Mouse (Mus musculus) neural tube, embryonic 13.5 days (tissue): ENCODE results near the gene Snd1. TPM values are rescaled to one million over a fixed set of nuclear protein-coding genes. Genes with fewer than 3 reads are reported as not detected.

ENCODE experiments used
- ATAC-seq: fragments of 200-750 bp; cut with Nextera tagmentation; 2 replicates; pipeline ENCODE4 v1.8.0; 2017; ENCODE audit warnings: low read depth, mild to moderate bottlenecking, moderate TSS enrichment, moderate library complexity
- H3K27ac ChIP-seq: fragments of 300-500 bp; sonication (generic); replicated peaks from 2 replicates; pipeline ENCODE4 v1.5.1; 2015; ENCODE audit warnings: moderate library complexity, mild to moderate bottlenecking, inconsistent platforms
- H3K27me3 ChIP-seq: fragments of 300-500 bp; sonication (generic); 2 replicates; pipeline ENCODE4 v1.6.1; 2015; ENCODE audit warnings: mild to moderate bottlenecking, inconsistent platforms
- H3K36me3 ChIP-seq: fragments of 300-500 bp; sonication (generic); 2 replicates; pipeline ENCODE4 v1.6.1; 2015; ENCODE audit warnings: mild to moderate bottlenecking, inconsistent platforms
- H3K4me1 ChIP-seq: fragments of 300-500 bp; sonication (generic); replicated peaks from 2 replicates; pipeline ENCODE4 v1.6.1; 2015; ENCODE audit warnings: inconsistent platforms
- H3K4me2 ChIP-seq: fragments of 300-500 bp; sonication (generic); 2 replicates; pipeline ENCODE4 v1.6.1; 2015; ENCODE audit warnings: inconsistent platforms, mild to moderate bottlenecking, moderate library complexity
- H3K4me3 ChIP-seq: fragments of 300-500 bp; sonication (generic); 2 replicates; pipeline ENCODE4 v1.5.1; 2015; ENCODE audit warnings: mild to moderate bottlenecking, inconsistent platforms
- H3K9ac ChIP-seq: fragments of 300-500 bp; sonication (generic); 2 replicates; pipeline ENCODE4 v1.6.1; 2015; ENCODE audit warnings: moderate library complexity, mild to moderate bottlenecking, inconsistent platforms
- H3K9me3 ChIP-seq: fragments of 300-500 bp; sonication (generic); 2 replicates; pipeline ENCODE4 v1.6.1; 2016; ENCODE audit warnings: inconsistent platforms
- WGBS: fragments of 180-500 bp; shearing (Covaris S2); methylation state at CpG from one replicate; pipeline ENCODE4 v1.1.7; 2015; 5-methylcytosine and 5-hydroxymethylcytosine counted together
- polyA plus RNA-seq: library from polyadenylated mRNA; unstranded; fragments of >200 nt; fragmentation: Nextera tagmentation; extraction: Ambion mirVana; gene quantifications from 2 replicates; pipeline ENCODE4 v1.2.1, GENCODE M21; 2015

Snd1 gene
- polyA plus RNA-seq, 1 experiment from 2014 or later: 77.5 TPM

GRCm38 (mm10) chr6:28705384-28706107 is 230.6 kb downstream of the Snd1 start:
- WGBS: 65% methylated on average over 6 of the region's 6 CpGs
- H3K27me3 ChIP-seq: no peaks in the 10 kb centered on the region
- peak overlapping the region; percentile 67 for H3K27ac ChIP-seq
- H3K9me3 ChIP-seq: no peaks in the 10 kb centered on the region
- ATAC-seq: peak; percentile 62; the same call in 1 of the 2 replicates
- H3K4me3 ChIP-seq: no peak overlapping the region
- peaks cover 33% of the 10 kb centered on the region for H3K4me1 ChIP-seq
- no peaks in the 10 kb centered on the region; the same call in 1 of the 2 replicates for H3K36me3 ChIP-seq
- H3K9ac ChIP-seq: no peak overlapping the region
- no peak overlapping the region for H3K4me2 ChIP-seq

DNA sequence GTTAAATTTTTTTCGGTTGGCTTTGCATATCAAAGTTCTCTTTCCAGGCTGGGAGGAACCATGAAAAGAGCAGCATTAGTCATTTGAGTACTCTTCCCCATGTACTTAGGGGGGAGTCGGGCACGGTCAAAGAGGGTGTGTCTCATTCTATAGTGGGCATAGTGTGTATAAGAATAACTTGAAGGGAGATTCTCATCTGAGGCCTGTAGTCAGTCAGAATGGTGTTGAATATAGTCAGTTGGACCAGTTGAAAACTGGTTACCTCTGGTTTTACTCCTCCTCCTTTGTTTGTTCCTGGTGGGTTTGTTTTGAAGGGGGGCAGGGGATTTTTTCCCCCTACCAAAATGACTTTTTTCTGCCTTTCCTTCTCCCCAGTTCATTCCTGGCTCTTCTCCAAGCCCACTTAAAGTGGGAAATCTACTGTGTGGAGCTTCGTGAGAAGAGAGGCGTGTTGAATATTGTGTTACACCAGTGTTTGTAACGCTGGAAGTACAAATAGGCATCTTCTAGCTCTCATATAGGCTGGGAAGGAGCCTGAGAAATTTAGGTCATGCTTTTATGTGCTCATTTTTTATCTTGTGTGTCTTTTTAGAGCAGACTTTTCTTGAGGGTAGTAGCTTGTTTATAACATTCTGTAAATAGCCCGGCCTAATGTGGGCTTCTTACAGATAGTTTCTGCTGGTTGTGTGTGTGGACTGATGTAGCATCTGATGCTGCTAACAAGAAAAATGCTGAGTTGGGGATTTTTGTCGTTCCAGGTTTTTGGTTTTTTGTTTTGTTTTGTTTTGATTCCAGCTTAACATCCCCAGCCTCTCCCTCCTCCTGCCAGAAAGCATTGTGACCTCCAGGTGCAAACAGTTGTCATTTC is 231.4 kb downstream of the Snd1 start:
- H3K4me1 ChIP-seq: peaks cover 33% of the 10 kb centered on the region
- H3K27ac ChIP-seq: peak overlapping the region; percentile 23; the same call in 1 of the 2 replicates
- no peaks in the 10 kb centered on the region for H3K9me3 ChIP-seq
- H3K4me2 ChIP-seq: no peak overlapping the region
- H3K36me3 ChIP-seq: no peaks in the 10 kb centered on the region; the same call in 1 of the 2 replicates
- no peak overlapping the region for H3K4me3 ChIP-seq
- WGBS: 82% methylated on average over 8 of the region's 8 CpGs
- ATAC-seq: no peak
- H3K9ac ChIP-seq: no peak overlapping the region
- H3K27me3 ChIP-seq: no peaks in the 10 kb centered on the region

DNA sequence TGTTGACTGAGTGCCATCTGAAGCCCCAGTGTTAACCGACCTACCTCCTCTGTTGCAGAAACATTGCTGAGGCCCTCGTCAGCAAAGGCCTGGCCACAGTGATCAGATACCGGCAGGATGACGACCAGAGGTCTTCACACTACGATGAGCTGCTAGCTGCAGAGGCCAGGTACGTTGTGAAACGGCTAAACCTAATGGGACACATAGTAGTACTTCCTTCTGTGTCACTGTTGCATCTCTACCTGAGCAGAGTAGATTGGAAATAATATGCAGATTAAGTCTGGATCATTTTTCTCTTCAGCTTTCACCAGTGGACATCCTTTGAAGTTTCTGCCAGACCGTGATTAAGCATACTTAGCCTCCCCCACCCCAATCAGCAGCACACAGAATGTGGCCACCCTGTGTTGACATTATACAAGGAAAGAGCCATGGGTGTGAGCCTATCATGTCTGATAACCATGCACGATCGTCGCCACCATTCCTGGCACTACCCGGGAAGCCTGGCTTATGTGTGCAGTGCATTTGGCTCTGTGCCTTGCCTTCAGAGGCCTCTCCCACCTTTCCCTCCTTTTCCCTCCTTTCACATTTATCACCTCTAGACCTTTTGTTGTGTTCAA is 232.1 kb downstream of the Snd1 start:
- 87% methylated on average over 12 of the region's 12 CpGs for whole genome bisulfite sequencing
- Histone ChIP-seq H3K27ac (no peak overlapping the region), H3K9ac (no peak overlapping the region)

GRCm38 (mm10) chr6:28710035-28710434 is 235.1 kb downstream of the Snd1 start:
- Histone ChIP-seq H3K4me2 (no peak overlapping the region), H3K4me3 (no peak overlapping the region), H3K9me3 (no peaks in the 10 kb centered on the region), H3K9ac (no peak overlapping the region), H3K4me1 (peaks cover 30% of the 10 kb centered on the region), H3K27me3 (no peaks in the 10 kb centered on the region), H3K27ac (no peak overlapping the region), H3K36me3 (no peaks in the 10 kb centered on the region; the same call in 1 of the 2 replicates)
- no peak for ATAC-seq
- 22% methylated on average over 2 of the region's 2 CpGs for WGBS

More for the DNA sequence above, 232.1 kb downstream of the Snd1 start:
- no peak overlapping the region for H3K4me3 ChIP-seq
- no peak overlapping the region for H3K4me2 ChIP-seq
- no peaks in the 10 kb centered on the region for H3K27me3 ChIP-seq
- no peaks in the 10 kb centered on the region for H3K9me3 ChIP-seq
- ATAC-seq: no peak
- peaks cover 33% of the 10 kb centered on the region for H3K4me1 ChIP-seq
- H3K36me3 ChIP-seq: no peaks in the 10 kb centered on the region; the same call in 1 of the 2 replicates

- Histone ChIP-seq H3K4me1 (peaks cover 22% of the 10 kb centered on the region), H3K27ac (no peak overlapping the region), H3K4me2 (no peak overlapping the region), H3K27me3 (no peaks in the 10 kb centered on the region), H3K36me3 (no peaks in the 10 kb centered on the region), H3K4me3 (no peak overlapping the region), H3K9ac (no peak overlapping the region), H3K9me3 (no peaks in the 10 kb centered on the region)
- peak; percentile 27; the same call in 1 of the 2 replicates for ATAC-seq
- 55% methylated on average over 7 of the region's 7 CpGs for WGBS
Observed at GRCm38 (mm10) chr6:28717203-28717844, 242.4 kb downstream of the Snd1 start.

- no peaks in the 10 kb centered on the region for H3K36me3 ChIP-seq
- no peak overlapping the region for H3K4me3 ChIP-seq
- no peaks in the 10 kb centered on the region for H3K27me3 ChIP-seq
- no peak overlapping the region for H3K27ac ChIP-seq
- H3K9me3 ChIP-seq: no peaks in the 10 kb centered on the region
- H3K4me1 ChIP-seq: peaks cover 22% of the 10 kb centered on the region
- H3K4me2 ChIP-seq: no peak overlapping the region
- H3K9ac ChIP-seq: no peak overlapping the region
- WGBS: 61% methylated on average over 4 of the region's 4 CpGs
- ATAC-seq: no peak
Observed at GRCm38 (mm10) chr6:28717845-28718237, 242.9 kb downstream of the Snd1 start.

DNA sequence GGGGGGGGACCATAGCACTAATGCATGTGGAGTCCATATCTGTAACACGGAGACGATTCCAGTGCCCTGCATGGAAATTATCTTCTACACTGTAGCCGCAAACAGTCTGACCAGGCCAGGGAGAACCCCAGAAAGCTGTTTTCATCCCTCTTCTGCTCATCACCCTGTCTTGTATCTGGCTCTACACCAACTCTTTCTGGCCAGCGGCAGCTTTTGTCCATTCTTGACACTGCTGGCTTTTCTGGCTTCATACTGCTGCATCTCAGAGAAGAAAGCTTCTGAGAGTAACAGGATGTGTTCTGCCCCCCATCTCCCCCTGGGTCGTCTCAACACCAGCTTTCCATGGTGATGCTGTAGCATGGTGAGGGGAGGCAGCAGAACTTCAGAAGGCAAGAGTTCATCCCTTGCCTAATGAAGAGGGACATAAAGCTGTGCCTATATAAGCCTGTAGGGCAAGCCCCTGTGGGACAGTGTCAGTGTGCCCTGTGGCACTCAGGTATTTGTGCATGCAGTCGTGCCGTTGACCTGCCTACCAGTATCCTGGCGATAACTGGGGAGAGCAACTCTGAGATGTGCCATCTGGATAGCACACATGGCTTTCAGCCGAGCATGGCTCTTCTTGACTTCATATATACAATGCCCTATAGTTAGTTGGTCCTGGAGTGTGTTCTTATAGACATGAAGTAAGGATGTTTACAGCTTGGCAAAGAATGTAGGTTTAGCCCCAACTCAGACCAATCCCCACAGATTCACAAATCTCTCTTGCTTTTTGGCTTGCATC is 245.6 kb downstream of the Snd1 start:
- H3K9me3 ChIP-seq: no peaks in the 10 kb centered on the region
- ATAC-seq: no peak
- no peak overlapping the region for H3K27ac ChIP-seq
- no peaks in the 10 kb centered on the region for H3K36me3 ChIP-seq
- H3K4me2 ChIP-seq: no peak overlapping the region
- H3K4me1 ChIP-seq: peaks cover 14% of the 10 kb centered on the region
- no peak overlapping the region for H3K9ac ChIP-seq
- 92% methylated on average over 9 of the region's 9 CpGs for WGBS
- H3K27me3 ChIP-seq: no peaks in the 10 kb centered on the region
- no peak overlapping the region for H3K4me3 ChIP-seq

DNA sequence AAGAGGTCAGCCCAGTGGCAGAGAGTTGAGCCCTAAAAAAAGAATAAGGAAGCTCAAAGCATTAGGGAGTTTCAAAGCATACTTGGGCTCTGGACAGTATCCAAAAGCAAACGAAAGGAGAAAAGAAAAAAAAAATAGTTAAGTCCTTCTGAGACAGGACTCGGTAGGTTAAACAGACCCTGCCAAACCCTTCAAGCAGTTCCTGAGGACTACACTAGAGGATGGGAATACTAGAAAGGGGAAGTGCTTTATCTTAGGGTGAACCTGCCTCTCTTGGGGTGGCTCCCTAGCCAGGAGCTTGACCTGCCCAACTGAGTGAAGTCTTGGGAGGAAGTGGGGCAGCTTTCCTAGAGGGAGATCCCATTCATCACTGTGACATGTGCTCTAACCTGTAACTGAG is 248.1 kb downstream of the Snd1 start:
- Histone ChIP-seq H3K4me2 (no peak overlapping the region), H3K9me3 (no peaks in the 10 kb centered on the region), H3K9ac (no peak overlapping the region), H3K36me3 (no peaks in the 10 kb centered on the region), H3K4me3 (no peak overlapping the region), H3K4me1 (peaks cover 11% of the 10 kb centered on the region), H3K27me3 (no peaks in the 10 kb centered on the region), H3K27ac (no peak overlapping the region)
- no peak for ATAC-seq
- WGBS: 60% methylated on average over 2 of the region's 2 CpGs

- H3K27ac ChIP-seq: no peak overlapping the region
- no peak overlapping the region for H3K4me3 ChIP-seq
- no peak overlapping the region for H3K9ac ChIP-seq
- H3K27me3 ChIP-seq: no peaks in the 10 kb centered on the region
- H3K9me3 ChIP-seq: no peaks in the 10 kb centered on the region
- ATAC-seq: no peak
- WGBS: 74% methylated on average over 5 of the region's 5 CpGs
- H3K36me3 ChIP-seq: no peaks in the 10 kb centered on the region
- no peak overlapping the region for H3K4me2 ChIP-seq
- peaks cover 24% of the 10 kb centered on the region for H3K4me1 ChIP-seq
Observed at GRCm38 (mm10) chr6:28724776-28725175, 249.8 kb downstream of the Snd1 start.

DNA sequence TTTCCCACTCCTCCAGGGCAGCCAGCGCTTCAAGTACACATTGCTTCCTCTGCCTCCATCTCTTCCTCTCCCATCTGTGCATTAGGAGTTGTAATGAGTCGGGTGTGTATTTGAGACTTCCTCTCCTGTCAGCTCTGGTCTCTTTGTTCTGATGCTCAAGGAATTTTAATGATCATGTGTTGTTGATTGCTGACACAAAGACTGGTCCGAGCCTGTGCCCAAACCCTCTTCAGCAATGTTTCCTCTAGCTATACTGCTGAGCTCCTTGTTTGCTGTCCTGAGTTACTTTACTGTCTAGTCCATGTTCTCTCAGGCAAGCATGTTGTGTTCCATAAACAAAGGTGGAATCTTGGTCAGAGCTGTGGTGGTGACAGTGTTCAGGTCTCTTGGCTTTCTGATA is 254.3 kb downstream of the Snd1 start:
- WGBS: 18% methylated on average over 3 of the region's 3 CpGs
- Histone ChIP-seq H3K4me2 (no peak overlapping the region), H3K9me3 (no peaks in the 10 kb centered on the region), H3K4me3 (no peak overlapping the region), H3K4me1 (peaks cover 27% of the 10 kb centered on the region), H3K9ac (no peak overlapping the region), H3K36me3 (no peaks in the 10 kb centered on the region), H3K27me3 (no peaks in the 10 kb centered on the region), H3K27ac (0 out of 2 replicates have a peak overlapping the region, but pooled peaks have one; percentile 6)
- ATAC-seq: 0 out of 2 replicates have a peak, but pooled peaks have one; percentile 32

GRCm38 (mm10) chr6:28729649-28730048 is 254.7 kb downstream of the Snd1 start:
- 6% methylated on average over 2 of the region's 2 CpGs for WGBS
- ATAC-seq: no peak
- H3K27ac ChIP-seq: 0 out of 2 replicates have a peak overlapping the region, but pooled peaks have one; percentile 6

More at GRCm38 (mm10) chr6:28729649-28730048, 254.7 kb downstream of the Snd1 start:
- no peaks in the 10 kb centered on the region for H3K27me3 ChIP-seq
- no peak overlapping the region for H3K9ac ChIP-seq
- H3K36me3 ChIP-seq: no peaks in the 10 kb centered on the region
- H3K4me1 ChIP-seq: peaks cover 27% of the 10 kb centered on the region
- no peak overlapping the region for H3K4me3 ChIP-seq
- no peak overlapping the region for H3K4me2 ChIP-seq
- H3K9me3 ChIP-seq: no peaks in the 10 kb centered on the region
